Mouse (Mus musculus) stomach, postnatal 0 days (tissue): Measurements from ENCODE around the gene Mctp1. TPM values are rescaled to one million over a fixed set of nuclear protein-coding genes. Genes with fewer than 3 reads are reported as not detected.

ENCODE experiments used
- ATAC-seq: fragments of 200-750 bp; cut with Nextera tagmentation; 2 replicates; pipeline ENCODE4 v1.8.0; 2017; ENCODE audit not compliant: low FRiP score, low TSS enrichment
- DNase-seq: peaks from one replicate; pipeline ENCODE4 v3.0.0-alpha.2; 2016; ENCODE audit warnings: low spot score
- H3K27ac ChIP-seq: fragments of 300-500 bp; sonication (generic); replicated peaks from 2 replicates; pipeline ENCODE4 v1.5.1; 2014; ENCODE audit warnings: mild to moderate bottlenecking, control low read depth
- H3K27me3 ChIP-seq: fragments of 300-500 bp; sonication (generic); 2 replicates; pipeline ENCODE4 v1.6.1; 2014; ENCODE audit warnings: low read length; ENCODE audit not compliant: control insufficient read depth, insufficient read depth
- H3K36me3 ChIP-seq: fragments of 300-500 bp; sonication (generic); 2 replicates; pipeline ENCODE4 v1.6.1; 2014; ENCODE audit warnings: low read length, mixed read lengths; ENCODE audit not compliant: control insufficient read depth, insufficient read depth
- H3K4me1 ChIP-seq: fragments of 300-500 bp; sonication (generic); replicated peaks from 2 replicates; pipeline ENCODE4 v1.6.1; 2014; ENCODE audit warnings: antibody characterized with exemption; ENCODE audit not compliant: control insufficient read depth, insufficient read depth
- H3K4me2 ChIP-seq: fragments of 300-500 bp; sonication (generic); replicated peaks from 2 replicates; pipeline ENCODE4 v1.6.1; 2014; ENCODE audit warnings: low read depth, mild to moderate bottlenecking, control low read depth, moderate library complexity
- H3K4me3 ChIP-seq: fragments of 300-500 bp; sonication (generic); 2 replicates; pipeline ENCODE4 v1.5.1; 2014; ENCODE audit warnings: low read depth, low read length, control low read depth
- H3K9ac ChIP-seq: fragments of 300-500 bp; sonication (generic); 2 replicates; pipeline ENCODE4 v1.6.1; 2014; ENCODE audit warnings: mild to moderate bottlenecking, low read length, control low read depth, mixed read lengths
- H3K9me3 ChIP-seq: fragments of 300-500 bp; sonication (generic); 2 replicates; pipeline ENCODE4 v1.6.1; 2016; ENCODE audit warnings: low read length; ENCODE audit not compliant: control insufficient read depth
- CTCF ChIP-seq: IDR thresholded peaks from 2 replicates; pipeline ENCODE4 v1.5.1; 2016; ENCODE audit warnings: antibody characterized with exemption, low read depth, mild to moderate bottlenecking, moderate library complexity
- EP300 ChIP-seq: optimal IDR thresholded peaks from 2 replicates; pipeline ENCODE3; 2016; ENCODE audit warnings: antibody characterized with exemption
- WGBS: fragments of 180-500 bp; shearing (Covaris S2); extraction: QIAGEN DNeasy Blood & Tissue Kit; methylation state at CpG from one replicate; pipeline ENCODE4 v1.1.7; 2014; 5-methylcytosine and 5-hydroxymethylcytosine counted together
- polyA plus RNA-seq: library from polyadenylated mRNA; unstranded; fragments of >200 nt; fragmentation: Nextera tagmentation; extraction: Ambion mirVana; gene quantifications from 2 replicates; pipeline ENCODE4 v1.2.1, GENCODE M21; 2015

Mctp1 gene
- polyA plus RNA-seq, 1 experiment from 2014 or later, result 1.1 TPM

DNA sequence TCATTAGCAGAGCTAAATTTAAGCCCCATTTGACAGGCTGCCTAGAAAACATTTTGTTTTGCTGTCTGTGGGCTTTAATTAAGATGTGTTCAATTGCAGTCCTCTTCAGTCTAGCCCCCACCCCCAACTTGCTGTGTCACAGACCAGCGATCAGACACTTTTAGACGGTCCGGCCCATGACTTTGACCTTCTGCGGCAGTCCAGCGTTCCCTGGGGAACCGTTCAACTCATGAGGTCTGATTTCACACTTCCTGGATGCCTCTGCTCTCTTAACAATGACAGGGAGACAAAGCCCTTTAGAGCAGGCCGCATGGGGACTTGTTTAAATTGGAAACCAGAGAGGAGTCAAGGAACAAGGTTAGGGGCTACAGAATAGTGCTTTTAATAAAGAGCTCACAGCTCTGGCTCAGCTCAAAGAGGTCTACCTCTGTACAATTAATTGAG is 426.2 kb downstream of the Mctp1 start:
- ATAC-seq, result no peak
- H3K36me3 ChIP-seq, result no peaks in the 10 kb centered on the region
- H3K4me1 ChIP-seq, result no peaks in the 10 kb centered on the region
- no peak for DNase-seq
- no peak overlapping the region for H3K9ac ChIP-seq
- H3K27me3 ChIP-seq, result no peaks in the 10 kb centered on the region
- no peak overlapping the region for H3K4me2 ChIP-seq
- TF ChIP-seq EP300 (no peak), CTCF (no peak)
- 30% methylated on average over 7 of the region's 7 CpGs for WGBS
- no peak overlapping the region for H3K27ac ChIP-seq
- no peak overlapping the region for H3K4me3 ChIP-seq
- H3K9me3 ChIP-seq, result no peaks in the 10 kb centered on the region

DNA sequence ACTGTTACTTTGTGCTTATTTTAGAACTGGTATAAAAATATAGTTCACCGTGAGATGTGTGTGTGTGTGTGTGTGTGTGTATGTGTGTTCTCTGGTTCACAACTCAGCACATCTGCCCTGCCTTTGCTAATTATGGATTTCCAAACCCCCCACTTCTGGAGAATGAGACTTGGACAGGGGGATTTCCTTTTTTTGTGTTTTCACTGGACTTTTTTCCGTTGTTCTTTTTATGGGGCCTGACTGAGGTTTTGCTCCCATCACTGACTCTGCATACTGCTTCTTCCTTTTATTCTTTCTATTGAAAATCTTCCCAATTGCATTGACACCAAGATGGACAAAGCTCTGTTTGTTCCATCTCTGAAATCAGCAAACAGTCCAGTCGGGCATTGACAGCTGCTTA is 438.7 kb downstream of the Mctp1 start:
- Histone ChIP-seq H3K4me2 (no peak overlapping the region), H3K27ac (no peak overlapping the region), H3K9me3 (no peaks in the 10 kb centered on the region), H3K4me3 (no peak overlapping the region), H3K4me1 (no peaks in the 10 kb centered on the region), H3K27me3 (no peaks in the 10 kb centered on the region), H3K9ac (no peak overlapping the region), H3K36me3 (no peaks in the 10 kb centered on the region)
- ATAC-seq (no peak), DNase-seq (no peak)
- no peak for TF ChIP-seq CTCF
- no peak for TF ChIP-seq EP300
- WGBS, result 51% methylated on average over 3 of the region's 3 CpGs

DNA sequence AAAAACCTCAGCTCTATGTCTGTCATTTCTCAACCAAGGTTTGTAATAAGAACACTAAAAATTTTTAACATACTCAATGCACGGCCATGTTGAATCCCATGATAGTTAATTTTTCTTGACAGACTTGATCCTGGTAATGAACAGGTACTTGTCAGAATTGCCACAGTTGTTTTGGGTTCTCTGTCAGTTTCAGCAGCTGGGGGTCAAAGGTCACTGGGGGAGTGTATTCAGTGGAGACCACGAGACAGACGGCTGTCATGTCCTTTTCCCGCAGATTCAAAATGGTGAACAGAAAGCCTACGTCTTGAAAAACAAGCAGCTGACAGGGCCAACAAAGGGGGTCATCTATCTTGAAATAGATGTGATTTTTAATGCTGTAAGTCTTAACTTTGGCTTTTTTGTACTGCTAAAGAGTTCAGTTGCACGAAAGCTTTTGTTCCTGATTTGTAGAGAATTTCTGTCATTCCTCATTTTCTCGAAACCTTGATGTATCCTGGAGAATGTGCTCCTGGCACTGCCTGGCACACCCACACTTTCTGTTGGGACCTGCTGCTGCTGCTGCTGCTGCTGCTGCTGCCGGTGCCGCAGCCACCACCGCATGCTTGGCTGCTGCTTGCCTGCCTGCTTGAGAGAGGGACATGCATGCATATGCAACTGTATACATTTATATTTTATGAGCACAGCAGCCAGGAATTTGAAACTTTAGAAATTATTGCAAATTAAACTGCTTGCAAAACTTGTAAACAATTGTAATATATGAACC is 440.8 kb downstream of the Mctp1 start:
- Histone ChIP-seq H3K36me3 (no peaks in the 10 kb centered on the region), H3K9me3 (no peaks in the 10 kb centered on the region), H3K4me2 (no peak overlapping the region), H3K4me1 (no peaks in the 10 kb centered on the region), H3K9ac (no peak overlapping the region), H3K4me3 (no peak overlapping the region), H3K27ac (no peak overlapping the region), H3K27me3 (no peaks in the 10 kb centered on the region)
- 51% methylated on average over 10 of the region's 10 CpGs for WGBS
- no peak for ATAC-seq
- DNase-seq, result no peak
- TF ChIP-seq EP300, result no peak
- no peak for TF ChIP-seq CTCF

DNA sequence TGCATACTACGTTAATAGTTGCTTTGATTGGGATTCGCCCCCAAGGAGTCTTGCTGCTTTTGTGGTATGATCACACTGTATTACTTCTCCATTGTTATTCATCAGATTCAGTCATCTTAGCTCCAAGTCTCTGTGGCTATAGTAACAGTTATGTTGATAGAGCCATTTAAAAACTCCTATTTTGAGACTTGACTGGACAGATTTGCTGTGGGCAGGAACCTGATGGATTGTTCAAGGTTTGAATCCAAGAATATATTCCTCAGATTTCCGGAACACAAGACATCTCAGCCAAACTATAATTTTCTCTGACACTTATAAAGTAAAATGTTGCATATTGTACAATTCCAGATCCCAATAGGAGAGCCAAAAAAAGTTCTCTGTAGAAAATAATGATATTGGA is 443.4 kb downstream of the Mctp1 start:
- no peak for ATAC-seq
- no peak overlapping the region for H3K4me2 ChIP-seq
- no peaks in the 10 kb centered on the region for H3K36me3 ChIP-seq
- H3K4me3 ChIP-seq, result no peak overlapping the region
- DNase-seq, result no peak
- TF ChIP-seq EP300, result no peak
- no peak for TF ChIP-seq CTCF
- no peak overlapping the region for H3K27ac ChIP-seq
- H3K4me1 ChIP-seq, result no peaks in the 10 kb centered on the region
- H3K9me3 ChIP-seq, result no peaks in the 10 kb centered on the region
- 77% methylated on average over 3 of the region's 3 CpGs for WGBS
- H3K27me3 ChIP-seq, result no peaks in the 10 kb centered on the region
- H3K9ac ChIP-seq, result no peak overlapping the region

DNA sequence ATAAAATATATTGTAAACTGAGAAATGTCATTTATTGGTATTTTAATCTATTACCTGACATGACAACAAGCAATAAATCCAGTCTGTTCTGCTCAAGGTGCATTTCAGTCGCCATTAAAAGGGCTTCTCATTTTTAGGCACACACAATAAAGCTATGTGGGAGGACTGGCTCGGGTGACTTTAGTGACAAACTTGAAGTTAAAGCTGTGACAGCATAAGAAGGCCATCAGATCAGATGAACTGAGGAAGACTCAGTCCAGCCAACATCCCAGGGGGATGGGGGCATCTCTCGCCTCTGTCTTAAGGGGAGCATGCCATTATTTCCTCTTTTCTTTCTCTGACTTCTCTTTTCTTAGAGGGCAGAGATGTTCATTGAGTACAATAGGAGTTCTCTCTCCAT is 453.7 kb downstream of the Mctp1 start:
- Histone ChIP-seq H3K4me3 (no peak overlapping the region), H3K9ac (no peak overlapping the region), H3K4me2 (no peak overlapping the region), H3K9me3 (no peaks in the 10 kb centered on the region), H3K27ac (no peak overlapping the region), H3K4me1 (no peaks in the 10 kb centered on the region), H3K36me3 (no peaks in the 10 kb centered on the region), H3K27me3 (no peaks in the 10 kb centered on the region)
- ATAC-seq (no peak), DNase-seq (no peak)
- TF ChIP-seq CTCF, result no peak
- no peak for TF ChIP-seq EP300
- 72% methylated on average over 3 of the region's 3 CpGs for WGBS

DNA sequence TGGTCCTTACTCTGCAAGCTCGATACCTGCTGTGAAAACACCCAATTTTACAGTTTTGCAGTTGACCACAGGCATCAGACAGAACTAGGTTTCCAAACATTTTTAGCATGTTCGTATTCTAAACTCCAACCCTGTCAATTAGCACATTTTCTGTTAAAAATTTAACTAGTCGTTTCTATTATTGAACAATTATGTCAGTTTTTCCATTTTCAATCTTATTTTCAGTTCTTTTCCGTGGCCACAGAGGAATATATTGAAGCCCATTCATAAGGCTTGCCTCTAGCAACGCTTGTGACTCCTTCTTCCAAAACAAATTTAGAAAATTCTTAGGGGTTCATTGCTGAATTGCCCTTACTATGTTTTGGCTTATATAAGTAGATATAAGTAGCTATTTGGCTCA is 456.4 kb downstream of the Mctp1 start:
- ATAC-seq, result no peak
- 76% methylated on average over 5 of the region's 5 CpGs for WGBS
- Histone ChIP-seq H3K4me2 (no peak overlapping the region), H3K9me3 (no peaks in the 10 kb centered on the region), H3K27ac (no peak overlapping the region), H3K27me3 (no peaks in the 10 kb centered on the region), H3K9ac (no peak overlapping the region), H3K4me1 (no peaks in the 10 kb centered on the region), H3K4me3 (no peak overlapping the region), H3K36me3 (no peaks in the 10 kb centered on the region)
- DNase-seq, result no peak
- TF ChIP-seq CTCF (no peak), EP300 (no peak)
